Mouse (Mus musculus) C3H10T1/2 (cell line): ENCODE results near the gene Sardh. TPM values are rescaled to one million over a fixed set of nuclear protein-coding genes. Genes with fewer than 3 reads are reported as not detected.

Source experiments
- polyA plus RNA-seq, 2 experiments: library from polyadenylated mRNA; unstranded; fragments of >200 nt; fragmentation: generic; extraction: Trizol; gene quantifications; one replicate each; pipeline ENCODE4 v1.2.1; 2012; ENCODE audit warnings: missing spikeins in 2 of 2

The Sardh gene
- polyA plus RNA-seq = 10 to 100 TPM; 23.5 to 63.6 TPM

DNA sequence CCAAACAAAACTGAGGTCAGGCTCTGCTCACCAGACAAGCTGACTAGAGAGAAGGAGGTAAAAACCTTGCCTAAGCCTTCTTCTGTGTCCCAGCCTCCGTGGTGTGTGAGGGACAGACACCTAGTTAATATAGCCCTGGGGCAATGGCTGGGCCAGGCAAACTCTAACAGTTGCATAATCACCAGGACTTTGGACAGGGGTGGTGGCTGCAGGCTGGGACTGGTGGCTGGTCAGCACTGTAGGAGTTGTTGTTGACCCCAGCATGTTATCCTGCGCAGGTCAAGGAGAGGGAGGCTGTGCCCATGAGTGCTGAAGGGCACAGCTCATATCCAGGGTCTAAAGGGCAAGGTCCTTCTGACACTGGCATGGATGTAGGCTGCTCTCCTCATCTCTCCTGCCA lies at the start of gene Sardh:
TSS of gene Sardh (minus strand) at position 127 of the 400 bp plus-strand sequence.

DNA sequence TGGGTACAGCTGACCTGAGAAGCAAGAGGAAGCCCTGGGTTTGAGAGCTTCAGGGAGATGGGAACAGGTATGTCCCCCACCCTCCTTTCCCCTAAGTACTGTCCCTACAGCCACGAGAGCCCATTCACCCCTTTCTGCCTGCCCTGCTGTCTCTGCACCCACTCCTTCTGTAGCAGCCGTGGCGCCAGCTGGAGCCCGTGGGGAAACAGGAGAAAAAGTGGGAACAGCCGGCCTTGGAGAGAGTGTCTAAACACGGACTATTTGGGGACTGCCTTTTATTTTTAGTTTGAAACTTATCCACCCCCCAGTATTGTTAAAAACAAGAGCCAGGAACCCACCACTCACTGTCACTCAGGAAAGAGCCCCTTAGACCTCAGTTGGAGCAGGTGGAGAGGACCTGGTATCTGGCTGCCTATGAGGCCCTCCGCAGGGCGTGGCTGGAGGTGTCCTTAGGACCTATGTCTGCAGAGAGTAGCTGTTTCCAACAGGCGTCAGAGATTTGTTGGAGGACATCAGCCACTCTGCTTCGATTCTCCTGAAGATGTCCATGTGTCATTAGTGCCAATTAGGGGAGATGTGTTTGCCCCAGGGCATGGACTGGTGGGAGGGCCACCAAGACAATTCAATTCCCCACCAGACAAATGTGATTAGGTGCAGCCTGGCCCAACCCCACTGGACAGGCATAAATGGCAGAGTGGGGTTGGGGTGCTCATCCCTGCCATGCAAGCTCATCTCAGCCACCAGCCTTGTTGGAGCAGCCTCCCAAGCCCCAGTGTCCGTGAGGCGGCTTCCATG lies 83.1 kb downstream of the Sardh start, which contains the start of gene Dbh:
TSS of gene Dbh (plus strand) at position 438 of the 795 bp plus-strand sequence.

DNA sequence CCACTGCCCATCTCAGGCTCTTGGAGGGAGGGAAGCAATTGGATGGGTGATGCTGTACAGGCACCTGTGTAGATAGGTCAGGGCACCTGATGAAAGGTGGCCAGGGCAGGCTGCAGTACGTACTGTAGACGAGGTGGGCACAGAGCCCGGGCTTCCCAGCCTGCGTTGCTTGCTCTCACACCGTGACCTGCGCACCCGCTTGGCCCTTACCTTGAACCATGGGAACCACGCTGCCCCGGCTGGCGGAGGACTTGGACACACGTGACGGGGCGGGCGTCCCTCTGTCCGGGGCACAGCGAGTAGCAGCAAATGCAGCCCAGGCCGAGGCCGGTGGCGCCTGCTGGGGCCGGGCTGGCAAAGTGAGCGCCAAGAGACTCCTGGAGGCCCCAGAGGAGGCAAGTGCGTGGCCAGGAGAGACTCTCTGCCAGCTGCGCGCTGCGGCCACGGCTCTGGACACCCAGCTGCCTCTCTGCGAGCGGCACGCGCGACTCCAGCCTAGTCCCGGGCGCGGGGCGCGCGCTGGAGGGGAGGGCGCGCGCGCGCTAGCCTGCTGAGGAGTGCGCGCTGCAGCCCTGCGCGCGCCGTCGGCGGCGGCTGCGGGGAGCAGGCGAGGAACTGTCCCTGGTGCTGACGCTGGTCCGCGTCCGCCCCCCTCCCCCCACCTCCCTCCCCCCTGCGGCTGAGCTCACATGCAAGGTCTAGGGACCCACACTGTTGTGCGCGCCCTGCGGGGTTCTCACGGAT lies 106.0 kb downstream of the Sardh start, which contains the start of gene Fam163b:
TSS of gene Fam163b (minus strand) at position 542 of the 744 bp plus-strand sequence.

Other genes with a start within 250 kb of the Sardh start
- gene Cacfd1, start 238.4 kb downstream of the Sardh start, polyA plus RNA-seq = 10 to 100 TPM in 1 of 2 experiments, 1 to 10 TPM in 1; 8.0 to 30.6 TPM
- under 1 TPM; 0.51 to 0.78 TPM for gene Slc2a6, start 220.3 kb downstream of the Sardh start, polyA plus RNA-seq
- not detected for gene Mymk, start 176.2 kb downstream of the Sardh start, polyA plus RNA-seq
- gene Adamtsl2, start 169.0 kb downstream of the Sardh start, polyA plus RNA-seq = under 1 TPM; 0.16 to 0.19 TPM
- not detected for gene Fam163b, start 105.8 kb downstream of the Sardh start, polyA plus RNA-seq
- gene Dbh, start 83.1 kb downstream of the Sardh start, polyA plus RNA-seq = not detected
- 1 to 10 TPM; 3.4 to 7.9 TPM for gene Vav2, start 178.7 kb upstream of the Sardh start, polyA plus RNA-seq
- gene Brd3os, start 194.0 kb upstream of the Sardh start, polyA plus RNA-seq = 10 to 100 TPM in 1 of 2 experiments, 1 to 10 TPM in 1; 4.1 to 15.8 TPM